Mouse (Mus musculus): ENCODE measurements at regions not wholly inside any gene's neighbourhood (a gene's known extent, or its start where the extent isn't known, plus 50 kb on each side); places are given as distances from the start of the nearest gene placed in this dataset.
A peak's percentile ranks its signal among the peaks of the same experiment; 100 is the strongest.

- no peak for TF ChIP-seq POLR2A (IDR thresholded peaks at IDR 0.05; ENCODE audit: borderline replicate concordance, extremely low read depth, insufficient read depth, insufficient read length, poor library complexity, severe bottlenecking)
- DNase-seq (ENCODE audit: low read depth): peak; percentile 71
Observed at GRCm38 (mm10) chr1:119305315-119305976, 116.6 kb downstream of the Inhbb start.

DNA sequence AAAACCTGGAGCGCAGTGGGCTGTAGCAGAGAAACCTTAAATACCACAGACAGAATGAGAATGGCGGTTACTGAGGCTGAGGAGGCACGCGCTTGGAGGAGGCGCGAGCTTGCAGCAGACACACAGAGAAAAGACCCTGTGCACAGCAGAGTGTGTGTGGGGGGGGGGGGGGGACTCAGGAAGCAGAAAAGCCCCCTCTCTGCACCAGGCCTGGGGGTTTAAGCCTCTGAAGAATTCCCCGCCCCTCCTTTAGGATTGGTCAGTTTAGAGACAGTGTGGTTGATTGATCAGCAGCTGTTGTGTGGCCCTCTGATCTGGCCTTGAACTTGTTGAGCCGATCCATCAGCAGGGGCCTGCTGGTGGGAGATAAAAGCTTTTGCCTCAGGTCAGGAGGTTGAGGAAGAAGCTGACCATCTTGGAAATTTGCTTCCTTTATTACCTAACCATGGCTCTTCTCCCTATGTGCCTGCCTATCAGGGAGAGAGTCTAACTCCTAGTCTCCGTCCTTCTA, 117.5 kb downstream of the Inhbb start:
- peak; percentile 31 for DNase-seq (ENCODE audit: low read depth)
- TF ChIP-seq POLR2A (IDR thresholded peaks at IDR 0.05; ENCODE audit: borderline replicate concordance, extremely low read depth, insufficient read depth, insufficient read length, poor library complexity, severe bottlenecking) (no peak), CTCF (IDR thresholded peaks at IDR 0.05; ENCODE audit: borderline replicate concordance, extremely low read depth, insufficient read depth, insufficient read length) (no peak)

DNA sequence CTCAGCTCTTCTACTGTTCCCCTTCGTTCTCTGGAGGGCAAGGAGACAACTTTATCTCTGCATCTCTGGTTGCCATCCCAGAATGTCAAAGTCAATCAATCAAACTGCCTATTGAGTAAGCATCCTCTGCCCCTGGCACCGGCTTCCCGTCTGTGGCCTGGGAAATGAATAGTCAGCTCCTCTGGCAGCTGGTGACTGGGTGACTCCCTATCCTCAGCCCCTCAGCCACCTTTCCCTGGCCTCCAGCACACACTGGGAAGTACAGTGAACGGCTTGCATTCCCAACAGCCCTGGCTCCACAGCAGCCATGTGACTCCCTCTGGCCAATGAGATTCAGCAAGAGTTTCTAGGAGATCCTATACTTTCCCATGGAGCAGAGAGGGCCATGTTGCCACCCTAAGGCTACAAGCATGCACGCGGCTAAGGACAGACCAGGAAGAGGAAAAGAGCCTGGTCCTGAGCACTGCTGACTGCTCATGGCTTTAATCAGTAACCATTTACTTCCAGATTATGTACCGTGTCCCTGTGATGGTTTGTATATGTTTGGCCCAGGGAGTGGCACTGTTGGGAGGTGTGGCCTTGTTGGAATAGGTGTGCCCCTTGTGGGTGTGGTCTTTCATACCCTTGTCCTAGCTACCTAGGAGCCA, 119.6 kb downstream of the Inhbb start:
- no peak for DNase-seq (ENCODE audit: low read depth)
- no peak for TF ChIP-seq CTCF (IDR thresholded peaks at IDR 0.05; ENCODE audit: borderline replicate concordance, extremely low read depth, insufficient read depth, insufficient read length)
- no peak for TF ChIP-seq POLR2A (IDR thresholded peaks at IDR 0.05; ENCODE audit: borderline replicate concordance, extremely low read depth, insufficient read depth, insufficient read length, poor library complexity, severe bottlenecking)

DNA sequence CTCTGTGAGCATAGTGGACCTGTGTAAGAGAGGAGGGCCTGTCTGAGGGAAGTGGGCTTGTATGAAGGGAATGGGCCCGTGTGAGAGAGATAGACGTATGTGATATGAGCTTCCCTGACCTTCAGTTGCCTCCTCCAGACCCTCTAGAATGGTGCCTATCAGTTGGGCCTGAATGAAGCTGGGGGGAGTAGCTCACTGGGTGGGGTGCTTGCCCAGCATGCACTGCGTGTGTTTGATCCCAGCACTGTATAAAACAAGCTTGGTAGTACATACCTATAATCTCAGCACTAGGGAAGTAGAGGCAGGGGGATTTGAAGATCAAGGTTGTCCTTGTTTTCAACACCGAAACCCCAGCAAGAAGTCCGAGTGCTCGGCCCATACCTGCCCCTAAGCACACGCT, 120.1 kb downstream of the Inhbb start:
- no peak for DNase-seq (ENCODE audit: low read depth)
- no peak for TF ChIP-seq CTCF (IDR thresholded peaks at IDR 0.05; ENCODE audit: borderline replicate concordance, extremely low read depth, insufficient read depth, insufficient read length)
- no peak for TF ChIP-seq POLR2A (IDR thresholded peaks at IDR 0.05; ENCODE audit: borderline replicate concordance, extremely low read depth, insufficient read depth, insufficient read length, poor library complexity, severe bottlenecking)

DNA sequence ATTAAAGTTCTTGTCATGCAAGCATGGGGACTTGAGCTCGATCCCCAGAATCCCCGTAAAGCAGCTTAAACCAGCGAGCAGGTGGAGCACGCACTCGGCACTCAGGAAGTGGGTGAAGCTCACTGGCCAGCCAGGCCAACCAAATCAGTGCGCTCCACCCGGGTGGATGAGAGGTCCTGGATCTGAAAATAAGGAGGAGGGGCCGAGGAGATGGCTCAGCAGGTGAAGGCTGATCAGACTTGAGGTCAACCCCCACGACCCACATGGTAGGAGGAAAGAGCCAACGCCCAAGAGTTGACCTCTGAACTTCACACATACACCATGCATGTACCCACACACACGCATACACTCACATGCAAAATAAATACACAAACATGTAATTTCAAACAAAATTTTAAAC, 120.8 kb downstream of the Inhbb start:
- DNase-seq (ENCODE audit: low read depth): no peak
- TF ChIP-seq POLR2A (IDR thresholded peaks at IDR 0.05; ENCODE audit: borderline replicate concordance, extremely low read depth, insufficient read depth, insufficient read length, poor library complexity, severe bottlenecking): no peak
- no peak for TF ChIP-seq CTCF (IDR thresholded peaks at IDR 0.05; ENCODE audit: borderline replicate concordance, extremely low read depth, insufficient read depth, insufficient read length)

DNA sequence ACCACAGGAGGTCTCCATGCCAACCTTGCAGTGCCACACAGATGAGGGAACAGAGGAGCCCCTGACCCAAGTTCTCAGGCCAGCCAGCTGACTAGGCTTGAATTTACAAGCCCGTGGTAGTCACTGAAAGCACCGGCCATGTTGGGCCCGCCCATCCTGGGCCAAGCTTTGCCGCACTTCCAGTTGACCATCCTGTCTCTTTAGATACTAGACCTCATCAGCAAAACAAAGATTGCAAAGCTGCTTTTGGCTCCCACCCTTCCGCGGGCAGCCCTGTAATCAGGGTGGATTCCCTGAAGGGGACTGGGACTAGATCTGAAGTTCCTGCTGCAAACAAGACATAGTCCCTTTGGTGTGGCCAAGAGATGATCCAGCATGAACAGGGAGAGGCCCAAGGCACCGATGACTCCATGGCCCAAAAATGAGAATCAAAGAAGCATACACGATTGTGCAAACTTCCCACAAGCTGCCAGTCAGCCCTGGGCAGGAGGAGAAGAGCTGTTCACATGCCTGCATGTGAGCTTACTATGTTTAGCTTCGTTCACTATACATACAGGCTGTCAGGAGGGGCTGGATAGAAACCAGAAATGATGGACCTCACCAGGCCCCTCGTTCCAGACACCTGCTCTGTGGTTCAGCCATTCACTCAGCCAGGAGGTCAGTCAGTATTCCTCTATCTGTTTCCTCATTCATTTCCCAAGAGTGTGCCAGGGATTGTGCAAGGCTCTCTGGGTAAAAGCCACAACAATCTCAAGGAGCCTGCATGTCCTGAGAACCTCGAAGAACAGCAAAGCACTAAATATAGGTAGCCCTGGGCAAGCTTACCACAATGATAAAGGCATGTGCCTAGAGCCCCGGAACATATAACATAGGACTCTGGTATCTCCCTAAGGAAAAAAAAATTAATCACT, 122.0 kb downstream of the Inhbb start:
- no peak for DNase-seq (ENCODE audit: low read depth)
- TF ChIP-seq CTCF (IDR thresholded peaks at IDR 0.05; ENCODE audit: borderline replicate concordance, extremely low read depth, insufficient read depth, insufficient read length): no peak
- no peak for TF ChIP-seq POLR2A (IDR thresholded peaks at IDR 0.05; ENCODE audit: borderline replicate concordance, extremely low read depth, insufficient read depth, insufficient read length, poor library complexity, severe bottlenecking)

DNA sequence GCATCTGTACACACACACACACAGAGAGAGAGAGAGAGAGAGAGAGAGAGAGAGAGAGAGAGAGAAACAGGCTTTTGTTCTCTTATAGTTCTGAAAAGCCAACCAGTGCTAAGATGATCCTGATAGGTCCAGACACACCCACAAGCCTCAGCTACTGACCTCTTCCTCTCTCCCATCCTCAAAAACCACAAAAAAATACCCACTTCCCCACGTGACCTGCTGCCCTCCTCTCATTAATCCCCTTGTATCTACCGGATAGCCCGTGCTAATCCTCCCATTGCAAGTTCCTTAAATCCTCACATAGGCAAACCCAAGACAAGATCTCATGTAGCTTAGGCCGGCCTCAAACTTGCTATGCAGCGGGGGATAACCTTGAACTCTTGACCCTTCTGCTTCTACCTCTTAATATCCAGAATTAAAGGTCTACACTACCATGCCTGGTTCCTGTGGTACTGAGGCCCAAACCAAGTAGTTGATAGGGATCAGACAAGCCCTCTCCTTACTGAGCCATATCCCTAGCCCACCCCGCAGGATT, 123.3 kb downstream of the Inhbb start:
- no peak for TF ChIP-seq CTCF (IDR thresholded peaks at IDR 0.05; ENCODE audit: borderline replicate concordance, extremely low read depth, insufficient read depth, insufficient read length)
- TF ChIP-seq POLR2A (IDR thresholded peaks at IDR 0.05; ENCODE audit: borderline replicate concordance, extremely low read depth, insufficient read depth, insufficient read length, poor library complexity, severe bottlenecking): no peak
- no peak for DNase-seq (ENCODE audit: low read depth)

GRCm38 (mm10) chr1:119295121-119295520, 126.9 kb downstream of the Inhbb start:
- DNase-seq (ENCODE audit: low read depth): no peak
- TF ChIP-seq POLR2A (IDR thresholded peaks at IDR 0.05; ENCODE audit: borderline replicate concordance, extremely low read depth, insufficient read depth, insufficient read length, poor library complexity, severe bottlenecking) (no peak), CTCF (IDR thresholded peaks at IDR 0.05; ENCODE audit: borderline replicate concordance, extremely low read depth, insufficient read depth, insufficient read length) (no peak)

DNA sequence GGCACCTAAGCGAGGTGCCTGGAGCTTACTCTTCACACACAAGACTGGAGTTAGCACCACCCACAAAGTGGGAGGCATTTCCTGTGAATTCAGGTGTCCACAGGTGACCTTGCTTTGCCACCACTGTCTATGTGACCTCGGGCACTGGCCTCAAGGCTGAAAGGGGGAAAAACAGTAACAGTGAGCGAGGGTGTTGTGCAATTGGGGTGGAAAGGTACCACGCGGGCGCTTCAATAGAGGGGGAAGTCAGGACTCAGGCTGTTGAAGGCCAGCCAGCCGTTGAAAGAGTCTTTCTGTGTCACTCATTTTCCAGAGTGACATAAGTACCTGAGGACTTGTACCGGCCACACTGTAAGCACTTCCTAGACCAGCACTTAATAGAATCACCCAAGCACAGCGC, 128.2 kb downstream of the Inhbb start:
- DNase-seq (ENCODE audit: low read depth): no peak
- TF ChIP-seq POLR2A (IDR thresholded peaks at IDR 0.05; ENCODE audit: borderline replicate concordance, extremely low read depth, insufficient read depth, insufficient read length, poor library complexity, severe bottlenecking) (no peak), CTCF (IDR thresholded peaks at IDR 0.05; ENCODE audit: borderline replicate concordance, extremely low read depth, insufficient read depth, insufficient read length) (no peak)

- DNase-seq (ENCODE audit: low read depth): peak; percentile 17
- TF ChIP-seq POLR2A (IDR thresholded peaks at IDR 0.05; ENCODE audit: borderline replicate concordance, extremely low read depth, insufficient read depth, insufficient read length, poor library complexity, severe bottlenecking) (no peak), CTCF (IDR thresholded peaks at IDR 0.05; ENCODE audit: borderline replicate concordance, extremely low read depth, insufficient read depth, insufficient read length) (no peak)
Observed at GRCm38 (mm10) chr1:119292216-119292615, 129.8 kb downstream of the Inhbb start.

All from brain, embryonic 14.5 days (tissue).